Mouse (Mus musculus) midbrain, embryonic 14.5 days (tissue): ENCODE measurements at regions not wholly inside any gene's neighbourhood (a gene's known extent, or its start where the extent isn't known, plus 50 kb on each side); places are given as distances from the start of the nearest gene placed in this dataset.

Experiments used
- ATAC-seq: fragments of 200-750 bp; cut with Nextera tagmentation; 2 replicates; pipeline ENCODE4 v1.8.0; 2017; ENCODE audit warnings: moderate number of reproducible peaks, moderate library complexity; ENCODE audit not compliant: low FRiP score, low TSS enrichment
- DNase-seq: peaks from one replicate; pipeline ENCODE4 v3.0.0-alpha.2; 2015
- H3K27ac ChIP-seq: fragments of 300-500 bp; sonication (generic); replicated peaks from 2 replicates; pipeline ENCODE4 v1.5.1; 2014; ENCODE audit warnings: mild to moderate bottlenecking, low read depth, low read length, moderate library complexity
- H3K27me3 ChIP-seq: fragments of 300-500 bp; sonication (generic); 2 replicates; pipeline ENCODE4 v1.6.1; 2014; ENCODE audit warnings: low read length, control low read depth, mixed read lengths; ENCODE audit not compliant: control insufficient read depth, insufficient read depth
- H3K36me3 ChIP-seq: fragments of 300-500 bp; sonication (generic); 2 replicates; pipeline ENCODE4 v1.6.1; 2014; ENCODE audit warnings: low read length, control low read depth; ENCODE audit not compliant: control insufficient read depth, insufficient read depth
- H3K4me1 ChIP-seq: fragments of 300-500 bp; sonication (generic); 2 replicates; pipeline ENCODE4 v1.6.1; 2014; ENCODE audit warnings: mild to moderate bottlenecking, antibody characterized with exemption, low read length, control low read depth; ENCODE audit not compliant: control insufficient read depth, insufficient read depth
- H3K4me2 ChIP-seq: fragments of 300-500 bp; sonication (generic); 2 replicates; pipeline ENCODE4 v1.6.1; 2014; ENCODE audit warnings: mild to moderate bottlenecking, low read length, moderate library complexity
- H3K4me3 ChIP-seq: fragments of 300-500 bp; sonication (generic); replicated peaks from 2 replicates; pipeline ENCODE4 v1.5.1; 2014; ENCODE audit warnings: low read depth, low read length
- H3K9ac ChIP-seq: fragments of 300-500 bp; sonication (generic); replicated peaks from 2 replicates; pipeline ENCODE4 v1.6.1; 2014; ENCODE audit warnings: mild to moderate bottlenecking, low read length, moderate library complexity
- H3K9me3 ChIP-seq: fragments of 300-500 bp; sonication (generic); 2 replicates; pipeline ENCODE4 v1.6.1; 2016; ENCODE audit warnings: low read length, control low read depth, mixed read lengths; ENCODE audit not compliant: control insufficient read depth
- WGBS: fragments of 180-500 bp; shearing (Covaris S2); extraction: QIAGEN DNeasy Blood & Tissue Kit; methylation state at CpG from one replicate; pipeline ENCODE4 v1.1.7; 2014; 5-methylcytosine and 5-hydroxymethylcytosine counted together

DNA sequence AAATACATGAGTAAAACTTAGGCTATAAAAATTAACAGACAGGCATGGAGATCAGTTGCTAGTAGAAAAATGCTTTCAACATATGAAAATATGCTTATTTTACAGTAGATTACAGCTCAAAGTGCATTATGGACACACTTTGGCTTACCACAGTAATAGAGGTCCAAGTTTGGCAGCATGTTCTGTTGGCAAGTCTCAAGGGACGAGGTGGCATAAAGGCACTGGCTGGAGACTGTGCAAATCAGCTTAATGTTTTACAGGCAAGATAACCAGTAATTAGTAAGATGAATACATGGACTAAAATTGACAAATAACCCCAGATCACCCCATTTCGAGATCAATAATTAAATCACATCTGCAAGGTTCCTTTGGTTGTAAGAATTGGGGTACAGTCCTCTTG lies 68.0 kb upstream of the Tmem26 start:
- 81% methylated on average over 2 of the region's 2 CpGs for WGBS
- H3K36me3 ChIP-seq = no peaks in the 10 kb centered on the region
- H3K27me3 ChIP-seq = no peaks in the 10 kb centered on the region
- H3K9me3 ChIP-seq = no peaks in the 10 kb centered on the region
- no peak overlapping the region for H3K27ac ChIP-seq
- DNase-seq = no peak
- no peak overlapping the region for H3K4me2 ChIP-seq
- H3K9ac ChIP-seq = no peak overlapping the region
- H3K4me3 ChIP-seq = no peak overlapping the region
- H3K4me1 ChIP-seq = no peaks in the 10 kb centered on the region
- ATAC-seq = no peak

DNA sequence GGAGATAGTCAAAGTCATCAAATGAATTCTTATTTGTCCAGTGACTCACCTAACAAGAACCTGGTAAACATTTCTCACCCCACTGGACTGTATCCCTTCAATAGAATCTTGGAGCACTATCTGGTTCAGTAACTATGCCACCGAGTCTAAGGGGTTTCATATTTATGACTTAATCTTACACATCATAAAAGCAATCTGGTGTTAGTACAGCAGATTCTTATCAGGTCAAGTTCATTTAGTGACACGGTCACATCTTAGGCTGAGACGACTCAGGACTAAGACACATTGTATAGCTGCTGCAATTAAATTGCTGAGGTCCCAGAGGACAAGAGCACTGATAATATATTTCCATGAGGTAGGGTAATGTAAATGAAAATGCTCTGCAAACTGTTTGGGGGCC lies 57.4 kb upstream of the Tmem26 start:
- no peaks in the 10 kb centered on the region for H3K4me1 ChIP-seq
- no peak overlapping the region for H3K4me2 ChIP-seq
- WGBS = 91% methylated on average over 3 of the region's 3 CpGs
- no peaks in the 10 kb centered on the region for H3K9me3 ChIP-seq
- no peak overlapping the region for H3K4me3 ChIP-seq
- no peak overlapping the region for H3K27ac ChIP-seq
- no peaks in the 10 kb centered on the region for H3K27me3 ChIP-seq
- no peak overlapping the region for H3K9ac ChIP-seq
- DNase-seq (no peak), ATAC-seq (no peak)
- H3K36me3 ChIP-seq = no peaks in the 10 kb centered on the region

DNA sequence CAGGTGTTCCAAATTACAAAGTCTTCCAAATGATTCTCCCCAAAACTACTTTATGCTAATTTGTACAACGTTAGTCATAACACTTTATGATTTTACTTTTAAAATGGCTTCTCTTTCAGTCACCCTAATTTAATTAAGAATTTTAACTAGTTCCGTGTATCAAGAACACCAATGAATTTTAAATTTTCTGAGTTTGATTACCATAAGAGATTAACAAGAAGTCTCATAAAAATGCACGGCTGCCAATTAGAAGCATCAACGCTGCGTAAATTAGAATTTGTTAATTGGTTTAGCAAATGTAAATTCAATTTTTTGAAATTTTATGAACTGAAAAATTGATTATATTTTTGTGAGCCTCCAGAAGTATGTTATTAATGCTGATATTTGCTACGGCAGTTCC lies 54.1 kb upstream of the Tmem26 start:
- Histone ChIP-seq H3K4me2 (no peak overlapping the region), H3K27ac (no peak overlapping the region), H3K4me1 (peaks cover 3% of the 10 kb centered on the region; the same call in 1 of the 2 replicates), H3K27me3 (no peaks in the 10 kb centered on the region), H3K4me3 (no peak overlapping the region), H3K36me3 (no peaks in the 10 kb centered on the region), H3K9me3 (no peaks in the 10 kb centered on the region), H3K9ac (no peak overlapping the region)
- 82% methylated on average over 6 of the region's 6 CpGs for WGBS
- ATAC-seq (no peak), DNase-seq (no peak)

DNA sequence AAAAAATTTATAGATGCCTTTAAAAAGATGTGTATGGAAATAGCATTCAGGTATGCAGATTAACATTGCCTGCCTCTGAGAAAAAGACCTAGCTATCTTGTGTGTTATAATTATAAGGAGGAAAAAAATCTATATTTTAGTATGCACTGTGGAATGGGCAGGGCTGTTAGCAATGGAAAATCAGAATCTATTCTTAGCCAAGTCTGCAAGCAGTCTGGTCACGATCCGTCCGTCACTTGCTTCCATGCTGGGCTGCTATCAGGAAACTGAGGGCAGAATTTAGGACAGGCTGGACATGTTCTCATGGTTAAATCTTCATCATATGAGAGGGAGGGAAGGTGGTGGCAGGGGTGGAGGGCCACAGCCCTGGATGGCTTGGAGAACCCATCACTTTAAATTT lies 53.5 kb upstream of the Tmem26 start:
- Histone ChIP-seq H3K27me3 (no peaks in the 10 kb centered on the region), H3K4me1 (peaks cover 3% of the 10 kb centered on the region; the same call in 1 of the 2 replicates), H3K36me3 (no peaks in the 10 kb centered on the region), H3K4me3 (no peak overlapping the region), H3K9me3 (no peaks in the 10 kb centered on the region), H3K4me2 (no peak overlapping the region), H3K27ac (no peak overlapping the region), H3K9ac (no peak overlapping the region)
- WGBS = 45% methylated on average over 3 of the region's 3 CpGs
- no peak for ATAC-seq
- DNase-seq = peak; percentile 33

DNA sequence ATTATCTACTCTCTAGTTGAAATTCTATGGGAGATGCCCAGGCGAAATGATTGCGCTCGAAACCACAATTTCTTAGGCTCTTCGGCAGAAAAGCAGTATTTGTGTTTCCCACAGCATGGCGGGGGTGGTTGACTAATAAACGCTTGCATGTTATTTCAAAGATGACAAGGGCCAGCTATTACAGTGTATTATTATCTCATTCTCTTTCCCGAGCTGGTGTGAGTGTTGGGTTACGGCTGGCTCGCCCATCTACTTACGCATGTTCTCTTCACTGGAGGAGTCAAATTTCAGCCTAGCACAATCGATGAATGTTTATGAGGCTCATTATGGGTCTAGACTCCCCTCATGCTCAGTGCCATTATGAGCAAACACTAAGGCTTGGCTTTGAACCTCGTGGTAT lies 51.2 kb upstream of the Tmem26 start:
- Histone ChIP-seq H3K36me3 (no peaks in the 10 kb centered on the region), H3K4me1 (peaks cover 3% of the 10 kb centered on the region; the same call in 1 of the 2 replicates), H3K4me3 (no peak overlapping the region), H3K9me3 (no peaks in the 10 kb centered on the region), H3K27me3 (no peaks in the 10 kb centered on the region), H3K27ac (peak overlapping the region; percentile 16), H3K4me2 (no peak overlapping the region), H3K9ac (no peak overlapping the region)
- peak; percentile 7 for DNase-seq
- WGBS = 80% methylated on average over 12 of the region's 12 CpGs
- no peak for ATAC-seq

DNA sequence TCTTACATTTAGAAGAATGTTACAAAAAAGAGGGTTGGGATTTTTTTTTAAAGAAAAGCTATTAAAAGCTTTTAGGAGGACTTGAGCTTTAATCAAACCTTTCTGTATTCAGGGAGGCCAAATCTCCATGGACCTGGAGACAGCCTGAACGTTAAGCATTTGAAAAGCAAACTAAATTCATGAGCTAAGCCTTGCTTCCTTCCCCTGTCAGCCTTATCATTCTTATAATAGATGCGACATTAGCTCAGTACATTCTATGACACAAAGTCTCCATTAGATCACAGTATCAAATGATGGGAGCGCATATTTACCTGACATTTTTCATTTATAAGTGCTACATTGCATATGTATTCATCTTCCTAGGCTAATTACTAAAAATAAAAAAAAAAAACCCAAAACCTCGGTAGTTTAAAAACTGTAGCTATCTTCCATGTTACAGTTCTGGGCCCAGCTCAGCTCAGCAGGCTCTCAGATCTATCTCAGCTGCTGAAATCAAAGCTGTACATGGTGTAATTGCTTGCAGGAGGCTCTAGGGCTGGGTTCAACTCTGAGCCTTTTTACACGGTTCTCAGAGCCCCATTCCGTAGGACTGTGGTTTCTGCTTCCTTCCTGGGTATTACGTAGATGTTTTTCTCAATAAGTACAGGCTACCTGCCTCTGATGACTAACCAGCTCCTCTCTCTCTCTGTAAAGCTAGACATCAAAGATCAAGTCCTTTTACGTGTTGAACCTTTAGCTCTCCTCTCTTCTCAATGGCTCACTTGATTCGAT lies 50.2 kb upstream of the Tmem26 start:
- Histone ChIP-seq H3K4me2 (no peak overlapping the region), H3K4me1 (peaks cover 3% of the 10 kb centered on the region; the same call in 1 of the 2 replicates), H3K27ac (0 out of 2 replicates have a peak overlapping the region, but pooled peaks have one; percentile 21), H3K27me3 (no peaks in the 10 kb centered on the region), H3K4me3 (no peak overlapping the region), H3K9me3 (no peaks in the 10 kb centered on the region), H3K9ac (no peak overlapping the region), H3K36me3 (no peaks in the 10 kb centered on the region)
- 61% methylated on average over 9 of the region's 9 CpGs for WGBS
- DNase-seq (peak; percentile 40), ATAC-seq (no peak)
